Mouse (Mus musculus): ENCODE results near the gene Arpc5l. TPM values are rescaled to one million over a fixed set of nuclear protein-coding genes. Genes with fewer than 3 reads are reported as not detected.
"Not testable (repeated sequence)": the region's sequence is repeated elsewhere in the genome, so short reads cannot be mapped to it uniquely, and the experiment has no call there.

Arpc5l gene
- polyA plus RNA-seq, 1 experiment from 2014 or later: 139 TPM

DNA sequence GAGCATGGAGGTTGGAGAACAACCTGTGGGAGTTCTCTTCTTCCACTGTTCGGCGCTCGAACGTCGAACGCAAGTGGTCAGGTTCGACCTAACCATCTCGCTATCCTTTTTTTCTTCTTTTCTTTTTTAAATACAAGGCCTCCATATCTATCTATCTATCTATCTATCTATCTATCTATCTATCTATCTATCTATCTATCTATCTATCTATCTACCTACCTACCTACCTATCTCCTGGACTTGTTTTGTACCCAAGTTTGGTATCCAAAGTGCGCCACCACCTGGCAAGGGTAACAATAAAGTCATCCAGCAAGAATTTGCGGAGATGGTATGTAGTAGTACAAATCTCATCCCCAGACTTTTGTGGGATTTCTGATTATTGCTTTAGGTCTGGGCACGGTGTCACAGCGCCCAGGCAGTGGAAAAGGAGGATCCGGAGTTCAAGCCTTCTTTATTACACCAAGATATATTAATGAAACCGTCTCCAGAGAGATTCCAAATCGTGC, 479 bp downstream of the Arpc5l start, which contains the start of gene Rpl35:
Gene Rpl35 (minus strand): TSS at position 51 of the 506 bp plus-strand sequence.
- Histone ChIP-seq H3K36me3 (ENCODE audit: control insufficient read depth, insufficient read depth, low read length) (peaks cover 33% of the 10 kb centered on the region), H3K4me1 (ENCODE audit: control insufficient read depth, insufficient read depth, low read length) (peaks cover 31% of the 10 kb centered on the region), H3K27ac (ENCODE audit: low read depth, low read length) (peak within 1 kb of the TSS; percentile 69; the same call in 1 of the 2 replicates), H3K4me3 (ENCODE audit: low read length) (peak within 1 kb of the TSS; percentile 91), H3K4me2 (replicated peaks; ENCODE audit: low read depth, low read length) (peak within 1 kb of the TSS; percentile 97), H3K27me3 (ENCODE audit: control insufficient read depth, insufficient read depth, low read length) (no peaks in the 10 kb centered on the region), H3K9ac (ENCODE audit: low read depth, low read length) (peak within 1 kb of the TSS; percentile 93), H3K9me3 (ENCODE audit: control insufficient read depth, low read length) (no peaks in the 10 kb centered on the region)
- 14% methylated on average over 15 of the region's 15 CpGs for WGBS
- no peak for ATAC-seq (ENCODE audit: low FRiP score, low TSS enrichment)

DNA sequence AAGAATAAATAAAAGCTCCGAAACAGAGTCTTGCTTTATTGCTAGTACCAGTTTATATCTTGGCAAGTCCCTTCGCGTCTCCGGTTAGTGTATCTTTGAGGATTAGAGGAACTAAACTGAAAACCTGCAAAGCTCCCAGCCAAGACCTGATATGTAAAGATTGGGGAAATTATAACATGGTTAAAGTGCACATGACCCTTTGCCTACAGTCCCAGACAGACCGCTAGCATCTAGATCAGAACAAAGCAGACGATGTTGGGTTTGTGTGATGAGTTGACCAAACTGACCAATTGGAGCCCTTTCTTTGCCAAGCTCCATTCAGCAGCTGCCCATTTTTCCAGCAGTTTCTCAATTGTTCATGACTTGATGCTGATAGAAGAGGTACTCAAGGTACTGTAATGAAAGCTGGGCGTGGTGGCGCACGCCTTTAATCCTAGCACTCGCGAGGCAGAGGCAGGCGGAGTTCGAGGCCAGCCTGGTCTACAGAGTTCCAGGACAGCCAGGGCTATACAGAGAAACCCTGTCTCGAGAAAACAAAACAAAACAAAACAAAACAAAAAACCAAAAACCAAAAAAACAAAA, 1.1 kb downstream of the Arpc5l start:
- WGBS: 88% methylated on average over 14 of the region's 14 CpGs
- no peak overlapping the region for H3K27ac ChIP-seq (ENCODE audit: low read depth, low read length)
- H3K4me3 ChIP-seq (ENCODE audit: low read length): peak overlapping the region; percentile 91; the same call in 1 of the 2 replicates
- H3K36me3 ChIP-seq (ENCODE audit: control insufficient read depth, insufficient read depth, low read length): peaks cover 27% of the 10 kb centered on the region
- no peak for ATAC-seq (ENCODE audit: low FRiP score, low TSS enrichment)
- H3K4me1 ChIP-seq (ENCODE audit: control insufficient read depth, insufficient read depth, low read length): peaks cover 31% of the 10 kb centered on the region
- no peak overlapping the region for H3K9ac ChIP-seq (ENCODE audit: low read depth, low read length)
- H3K9me3 ChIP-seq (ENCODE audit: control insufficient read depth, low read length): no peaks in the 10 kb centered on the region
- H3K27me3 ChIP-seq (ENCODE audit: control insufficient read depth, insufficient read depth, low read length): no peaks in the 10 kb centered on the region
- H3K4me2 ChIP-seq (replicated peaks; ENCODE audit: low read depth, low read length): peak overlapping the region; percentile 97

DNA sequence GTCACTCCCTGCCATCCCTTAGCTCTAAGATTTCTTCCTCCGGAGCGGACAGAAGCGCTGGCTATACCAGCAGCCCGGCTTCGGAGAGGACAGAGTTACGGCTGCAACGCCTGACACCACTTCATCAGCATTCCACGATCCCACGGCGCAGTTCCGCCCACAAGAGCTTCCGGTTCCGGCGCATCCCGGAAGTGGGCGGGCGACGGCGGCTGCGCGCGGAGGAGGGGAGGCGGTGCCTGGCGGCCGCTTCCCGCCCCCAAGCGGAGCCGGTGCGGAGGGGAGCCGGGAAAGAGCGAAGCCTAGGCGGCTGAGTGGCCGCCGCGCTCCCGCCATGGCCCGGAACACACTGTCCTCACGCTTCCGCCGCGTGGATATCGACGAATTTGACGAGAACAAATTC, 2.7 kb downstream of the Arpc5l start:
- Histone ChIP-seq H3K4me3 (ENCODE audit: low read length) (peak overlapping the region; percentile 73), H3K27me3 (ENCODE audit: control insufficient read depth, insufficient read depth, low read length) (no peaks in the 10 kb centered on the region), H3K9ac (ENCODE audit: low read depth, low read length) (peak overlapping the region; percentile 72), H3K4me1 (ENCODE audit: control insufficient read depth, insufficient read depth, low read length) (peaks cover 28% of the 10 kb centered on the region), H3K27ac (ENCODE audit: low read depth, low read length) (peak overlapping the region; percentile 81), H3K36me3 (ENCODE audit: control insufficient read depth, insufficient read depth, low read length) (peaks cover 17% of the 10 kb centered on the region), H3K9me3 (ENCODE audit: control insufficient read depth, low read length) (no peaks in the 10 kb centered on the region), H3K4me2 (replicated peaks; ENCODE audit: low read depth, low read length) (peak overlapping the region; percentile 71)
- peak; percentile 86 for ATAC-seq (ENCODE audit: low FRiP score, low TSS enrichment)
- under 1% methylated on average over 41 of the region's 44 CpGs for WGBS

DNA sequence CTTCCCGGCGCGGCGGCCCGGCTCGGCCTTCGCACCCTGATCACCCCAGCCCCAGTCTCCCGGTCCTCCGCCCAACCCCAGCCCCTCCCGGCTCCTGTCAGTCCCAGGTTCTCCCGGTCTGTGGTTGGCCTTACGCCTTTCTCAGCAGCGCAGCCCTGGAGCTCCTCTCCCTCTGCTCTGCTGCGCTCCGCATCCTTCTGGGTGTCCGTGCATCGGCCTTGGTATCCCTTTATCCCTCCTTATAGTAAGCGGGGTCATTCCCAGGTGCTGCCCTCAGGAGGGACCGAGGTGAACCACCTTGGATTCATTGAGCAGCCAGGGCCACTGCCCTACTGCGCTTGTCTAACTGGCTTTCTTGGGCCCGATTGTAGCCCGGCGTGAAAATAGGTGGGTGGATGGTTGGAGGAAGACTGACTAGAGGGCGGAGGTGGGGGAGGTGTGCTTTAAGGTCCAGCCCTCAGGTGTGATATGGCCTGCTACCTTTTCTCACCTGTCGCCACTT, 3.3 kb downstream of the Arpc5l start:
- H3K4me1 ChIP-seq (ENCODE audit: control insufficient read depth, insufficient read depth, low read length): peaks cover 23% of the 10 kb centered on the region
- under 1% methylated on average over 18 of the region's 25 CpGs for WGBS
- H3K4me2 ChIP-seq (replicated peaks; ENCODE audit: low read depth, low read length): peak overlapping the region; percentile 71
- H3K36me3 ChIP-seq (ENCODE audit: control insufficient read depth, insufficient read depth, low read length): peaks cover 17% of the 10 kb centered on the region
- no peaks in the 10 kb centered on the region for H3K9me3 ChIP-seq (ENCODE audit: control insufficient read depth, low read length)
- no peaks in the 10 kb centered on the region for H3K27me3 ChIP-seq (ENCODE audit: control insufficient read depth, insufficient read depth, low read length)
- ATAC-seq (ENCODE audit: low FRiP score, low TSS enrichment): peak; percentile 55
- peak overlapping the region; percentile 81 for H3K27ac ChIP-seq (ENCODE audit: low read depth, low read length)
- H3K9ac ChIP-seq (ENCODE audit: low read depth, low read length): peak overlapping the region; percentile 72
- H3K4me3 ChIP-seq (ENCODE audit: low read length): peak overlapping the region; percentile 73

DNA sequence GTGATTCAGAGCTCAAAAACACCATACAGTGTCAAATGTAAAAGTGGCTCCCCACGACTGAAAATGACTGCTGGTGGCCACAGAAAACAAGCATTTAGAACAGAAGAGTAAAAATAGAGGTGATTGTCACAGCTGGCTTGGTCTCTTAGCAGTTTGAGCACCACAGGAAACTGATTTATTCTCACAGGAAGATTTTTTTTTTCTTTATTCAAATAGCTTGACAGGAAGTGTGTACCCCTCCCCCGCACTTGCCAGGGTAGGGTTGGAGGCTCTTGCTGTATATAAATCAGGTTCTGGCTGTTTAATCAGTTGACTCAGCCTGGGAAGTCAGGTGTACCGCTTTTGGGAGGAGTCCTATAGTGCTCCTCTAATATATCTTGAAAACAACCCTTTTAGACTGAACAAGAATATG, 3.8 kb downstream of the Arpc5l start:
- 4% methylated on average over 3 of the region's 3 CpGs for WGBS
- Histone ChIP-seq H3K4me2 (replicated peaks; ENCODE audit: low read depth, low read length) (peak overlapping the region; percentile 71), H3K36me3 (ENCODE audit: control insufficient read depth, insufficient read depth, low read length) (peaks cover 17% of the 10 kb centered on the region), H3K9ac (ENCODE audit: low read depth, low read length) (peak overlapping the region; percentile 72), H3K27me3 (ENCODE audit: control insufficient read depth, insufficient read depth, low read length) (no peaks in the 10 kb centered on the region), H3K4me3 (ENCODE audit: low read length) (peak overlapping the region; percentile 73), H3K27ac (ENCODE audit: low read depth, low read length) (peak overlapping the region; percentile 81; the same call in 1 of the 2 replicates), H3K9me3 (ENCODE audit: control insufficient read depth, low read length) (no peaks in the 10 kb centered on the region), H3K4me1 (ENCODE audit: control insufficient read depth, insufficient read depth, low read length) (peaks cover 17% of the 10 kb centered on the region)
- no peak for ATAC-seq (ENCODE audit: low FRiP score, low TSS enrichment)

DNA sequence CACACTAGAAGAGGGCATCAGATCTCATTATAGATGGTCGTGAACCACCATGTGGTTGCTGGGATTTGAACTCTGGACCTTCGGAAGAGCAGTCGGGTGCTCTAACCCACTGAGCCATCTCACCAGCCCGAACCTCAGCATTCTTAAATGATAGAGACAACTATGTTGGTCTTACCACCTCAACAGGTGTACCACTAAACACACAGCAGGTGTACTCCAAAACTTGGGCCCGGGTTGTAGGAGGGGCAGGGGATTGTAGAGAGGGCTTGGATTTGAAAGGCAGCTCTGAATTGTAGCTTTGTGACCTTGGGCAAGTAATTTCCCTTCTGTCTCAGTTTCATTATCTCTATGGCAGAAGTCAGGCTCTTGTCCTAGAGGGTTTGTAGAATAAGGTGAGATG, 5.0 kb downstream of the Arpc5l start:
- H3K9ac ChIP-seq (ENCODE audit: low read depth, low read length); H3K4me2 ChIP-seq (replicated peaks; ENCODE audit: low read depth, low read length); H3K27me3 ChIP-seq (ENCODE audit: control insufficient read depth, insufficient read depth, low read length); H3K27ac ChIP-seq (ENCODE audit: low read depth, low read length); H3K4me3 ChIP-seq (ENCODE audit: low read length); H3K9me3 ChIP-seq (ENCODE audit: control insufficient read depth, low read length); ATAC-seq (ENCODE audit: low FRiP score, low TSS enrichment): not testable (repeated sequence)
- H3K4me1 ChIP-seq (ENCODE audit: control insufficient read depth, insufficient read depth, low read length): peaks cover 17% of the 10 kb centered on the region
- WGBS: 95% methylated on average over 4 of the region's 5 CpGs
- peaks cover 29% of the 10 kb centered on the region for H3K36me3 ChIP-seq (ENCODE audit: control insufficient read depth, insufficient read depth, low read length)

DNA sequence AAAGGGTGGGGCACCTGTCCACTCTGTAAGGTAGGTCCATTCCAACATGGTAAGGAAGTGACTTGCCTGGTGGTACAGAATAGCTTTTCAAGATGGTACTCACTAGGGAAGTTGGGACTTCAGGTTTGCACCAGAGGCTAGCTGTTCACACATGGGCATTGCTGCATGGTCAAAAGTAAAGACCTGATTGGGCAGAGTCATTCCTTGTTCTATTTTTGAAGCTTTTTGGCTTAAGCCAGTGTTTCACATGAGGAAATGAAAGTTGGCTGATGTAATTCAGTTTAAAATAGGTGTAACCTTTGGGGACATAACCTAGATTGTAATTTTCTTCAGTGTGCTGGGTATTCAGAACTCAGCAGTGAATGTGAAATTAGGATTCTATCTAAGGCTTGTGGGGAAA, 6.1 kb downstream of the Arpc5l start:
- Histone ChIP-seq H3K4me2 (replicated peaks; ENCODE audit: low read depth, low read length) (no peak overlapping the region), H3K27ac (ENCODE audit: low read depth, low read length) (no peak overlapping the region), H3K36me3 (ENCODE audit: control insufficient read depth, insufficient read depth, low read length) (peaks cover 40% of the 10 kb centered on the region), H3K27me3 (ENCODE audit: control insufficient read depth, insufficient read depth, low read length) (no peaks in the 10 kb centered on the region), H3K9me3 (ENCODE audit: control insufficient read depth, low read length) (no peaks in the 10 kb centered on the region), H3K4me1 (ENCODE audit: control insufficient read depth, insufficient read depth, low read length) (peaks cover 13% of the 10 kb centered on the region), H3K9ac (ENCODE audit: low read depth, low read length) (no peak overlapping the region), H3K4me3 (ENCODE audit: low read length) (no peak overlapping the region)
- no peak for ATAC-seq (ENCODE audit: low FRiP score, low TSS enrichment)

DNA sequence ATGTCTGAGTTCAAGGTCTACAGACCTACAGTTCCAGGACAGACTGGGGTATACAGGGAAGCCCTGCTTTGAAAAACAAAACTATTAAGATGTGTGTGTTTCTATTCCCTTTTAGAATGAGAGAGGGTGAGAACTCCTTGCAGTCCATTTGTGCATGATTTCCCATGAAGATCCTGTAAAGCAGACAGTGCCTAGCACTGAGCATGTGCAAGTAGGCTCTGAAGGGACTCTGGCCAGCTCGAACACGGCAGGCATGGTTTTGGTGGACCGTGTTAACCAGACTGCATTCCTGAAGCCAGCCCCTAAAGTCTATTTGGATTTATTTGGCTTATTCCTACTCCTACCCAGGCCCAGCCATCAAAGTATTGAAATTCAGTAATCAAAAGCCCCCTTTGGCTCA, 6.8 kb downstream of the Arpc5l start:
- H3K27ac ChIP-seq (ENCODE audit: low read depth, low read length): no peak overlapping the region
- H3K36me3 ChIP-seq (ENCODE audit: control insufficient read depth, insufficient read depth, low read length): peaks cover 47% of the 10 kb centered on the region
- 91% methylated on average over 3 of the region's 3 CpGs for WGBS
- H3K9me3 ChIP-seq (ENCODE audit: control insufficient read depth, low read length): no peaks in the 10 kb centered on the region
- H3K9ac ChIP-seq (ENCODE audit: low read depth, low read length): no peak overlapping the region
- H3K4me1 ChIP-seq (ENCODE audit: control insufficient read depth, insufficient read depth, low read length): peaks cover 11% of the 10 kb centered on the region
- H3K4me2 ChIP-seq (replicated peaks; ENCODE audit: low read depth, low read length): no peak overlapping the region
- ATAC-seq (ENCODE audit: low FRiP score, low TSS enrichment): no peak
- H3K27me3 ChIP-seq (ENCODE audit: control insufficient read depth, insufficient read depth, low read length): no peaks in the 10 kb centered on the region
- H3K4me3 ChIP-seq (ENCODE audit: low read length): no peak overlapping the region

DNA sequence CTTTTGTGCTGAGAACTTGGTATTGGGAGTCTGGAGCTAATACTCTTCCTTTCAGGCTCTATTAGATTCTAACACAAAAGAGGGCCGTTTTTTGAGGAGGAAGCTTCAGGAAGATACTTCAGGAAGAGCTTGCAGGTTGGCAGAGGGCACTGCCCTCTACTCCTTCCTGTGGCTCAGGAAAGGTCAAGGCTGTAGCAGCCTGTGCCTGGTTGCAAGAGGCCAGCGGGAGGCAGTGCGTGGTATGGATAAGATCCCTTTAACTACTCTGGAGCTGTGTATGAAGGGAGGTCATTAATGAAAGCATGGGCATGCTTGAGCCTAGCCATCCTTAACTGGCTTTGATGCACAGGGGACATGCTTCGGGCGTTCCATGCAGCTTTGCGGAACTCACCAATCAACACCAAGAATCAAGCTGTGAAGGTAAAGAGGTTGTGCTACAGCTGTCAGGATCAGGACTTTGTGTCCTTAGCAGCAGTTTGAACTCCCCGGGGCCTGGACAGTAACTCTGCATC, 7.7 kb downstream of the Arpc5l start:
- Histone ChIP-seq H3K4me1 (ENCODE audit: control insufficient read depth, insufficient read depth, low read length) (peaks cover 7% of the 10 kb centered on the region), H3K36me3 (ENCODE audit: control insufficient read depth, insufficient read depth, low read length) (peaks cover 56% of the 10 kb centered on the region), H3K4me2 (replicated peaks; ENCODE audit: low read depth, low read length) (no peak overlapping the region), H3K9ac (ENCODE audit: low read depth, low read length) (no peak overlapping the region), H3K4me3 (ENCODE audit: low read length) (no peak overlapping the region), H3K27ac (ENCODE audit: low read depth, low read length) (no peak overlapping the region), H3K9me3 (ENCODE audit: control insufficient read depth, low read length) (no peaks in the 10 kb centered on the region), H3K27me3 (ENCODE audit: control insufficient read depth, insufficient read depth, low read length) (no peaks in the 10 kb centered on the region)
- ATAC-seq (ENCODE audit: low FRiP score, low TSS enrichment): no peak
- 85% methylated on average over 7 of the region's 7 CpGs for WGBS

Data from kidney, embryonic 14.5 days (tissue).